Mouse (Mus musculus): ENCODE data around the gene Ecd.

The Ecd gene

GRCm38 (mm10) chr14:20347991-20348541 lies at the start of gene Ecd, which contains the start of gene Fam149b:
Ecd (minus strand) TSS chr14:20348121.
Fam149b (plus strand) TSS chr14:20348162.
- DNase-seq (ENCODE audit: low read depth): peak; percentile 98

GRCm38 (mm10) chr14:20397220-20397619 lies 49.3 kb upstream of the Ecd start:
- no peak for DNase-seq (ENCODE audit: low read depth)

- peak; percentile 97 for DNase-seq (ENCODE audit: low read depth)
Measured at GRCm38 (mm10) chr14:20393205-20393913, 45.4 kb upstream of the Ecd start, which contains the start of gene Mrps16. Mrps16 (minus strand) TSS chr14:20393634.

- peak; percentile 48 for DNase-seq (ENCODE audit: low read depth)
Measured at GRCm38 (mm10) chr14:20392326-20392725, 44.4 kb upstream of the Ecd start.

GRCm38 (mm10) chr14:20389446-20390079 lies 41.6 kb upstream of the Ecd start:
- DNase-seq (ENCODE audit: low read depth): no peak

GRCm38 (mm10) chr14:20388441-20389129 lies 40.7 kb upstream of the Ecd start, which contains the start of gene Dnajc9:
Dnajc9 (minus strand) TSS chr14:20388910.
- peak; percentile 95 for DNase-seq (ENCODE audit: low read depth)

GRCm38 (mm10) chr14:20379753-20380430 lies 32.0 kb upstream of the Ecd start:
- no peak for DNase-seq (ENCODE audit: low read depth)

GRCm38 (mm10) chr14:20379087-20379640 lies 31.2 kb upstream of the Ecd start:
- DNase-seq (ENCODE audit: low read depth): no peak

GRCm38 (mm10) chr14:20378313-20379061 lies 30.6 kb upstream of the Ecd start:
- peak; percentile 52 for DNase-seq (ENCODE audit: low read depth)

- peak; percentile 36 for DNase-seq (ENCODE audit: low read depth)
Measured at GRCm38 (mm10) chr14:20377112-20377521, 29.2 kb upstream of the Ecd start.

- DNase-seq (ENCODE audit: low read depth): no peak
Measured at GRCm38 (mm10) chr14:20371854-20372253, 23.9 kb upstream of the Ecd start.

GRCm38 (mm10) chr14:20370798-20371197 lies 22.9 kb upstream of the Ecd start:
- no peak for DNase-seq (ENCODE audit: low read depth)

GRCm38 (mm10) chr14:20368271-20368670 lies 20.4 kb upstream of the Ecd start:
- peak; percentile 33 for DNase-seq (ENCODE audit: low read depth)

GRCm38 (mm10) chr14:20363230-20363629 lies 15.3 kb upstream of the Ecd start:
- DNase-seq (ENCODE audit: low read depth): peak; percentile 48

GRCm38 (mm10) chr14:20347441-20347990 lies 405 bp downstream of the Ecd start:
- no peak for DNase-seq (ENCODE audit: low read depth)

GRCm38 (mm10) chr14:20345885-20346284 lies 2.0 kb downstream of the Ecd start:
- no peak for DNase-seq (ENCODE audit: low read depth)

- DNase-seq (ENCODE audit: low read depth): peak; percentile 61
Measured at GRCm38 (mm10) chr14:20340866-20341265, 7.1 kb downstream of the Ecd start.

- peak; percentile 64 for DNase-seq (ENCODE audit: low read depth)
Measured at GRCm38 (mm10) chr14:20340149-20340548, 7.8 kb downstream of the Ecd start.

- DNase-seq (ENCODE audit: low read depth): peak; percentile 26
Measured at GRCm38 (mm10) chr14:20339415-20339814, 8.5 kb downstream of the Ecd start.

GRCm38 (mm10) chr14:20331316-20331715 lies 16.6 kb downstream of the Ecd start:
- DNase-seq (ENCODE audit: low read depth): no peak
